Mouse (Mus musculus): ENCODE measurements around the gene Tmeff2. TPM values are rescaled to one million over a fixed set of nuclear protein-coding genes. Genes with fewer than 3 reads are reported as not detected.
A peak's percentile ranks its signal among the peaks of the same experiment; 100 is the strongest.

Gene Tmeff2
- polyA plus RNA-seq, 1 experiment from 2014 or later = 3.4 TPM

DNA sequence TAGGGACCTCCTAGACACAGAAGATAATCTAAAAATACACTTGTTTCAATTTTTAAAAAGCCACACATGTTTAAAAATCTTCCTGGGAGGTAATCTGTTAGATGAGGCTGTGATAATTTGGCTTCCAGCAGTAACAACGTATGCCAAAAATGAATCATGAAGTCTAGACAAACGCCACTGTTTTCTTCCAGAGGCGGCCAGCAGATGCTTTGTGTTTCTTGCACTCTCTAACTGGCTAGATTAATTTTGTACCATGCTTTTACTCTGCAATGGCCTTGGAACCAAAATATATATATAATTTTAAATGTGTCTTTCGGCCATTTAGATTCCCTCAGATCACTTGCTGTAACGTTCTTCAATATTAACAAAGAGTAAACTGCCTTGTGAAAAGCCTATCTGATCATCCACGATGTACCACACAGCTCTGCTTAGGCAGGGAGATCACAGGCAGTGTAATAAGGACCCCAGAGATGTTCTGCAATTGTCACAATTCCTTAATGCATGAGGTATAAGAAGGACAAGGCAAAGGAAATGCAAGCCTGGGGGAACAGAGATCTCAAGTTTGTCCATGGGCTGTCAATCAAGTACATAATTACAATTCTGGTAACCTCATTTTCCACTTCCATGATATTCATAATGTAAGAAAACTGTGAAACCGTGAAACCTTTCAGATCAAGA is 80.8 kb downstream of the Tmeff2 start:
- no peaks in the 10 kb centered on the region for H3K36me3 ChIP-seq
- no peaks in the 10 kb centered on the region for H3K9me3 ChIP-seq
- ATAC-seq (ENCODE audit: borderline replicate concordance, extremely low read depth, low FRiP score, low TSS enrichment) = peak; percentile 79; the same call in 1 of the 2 replicates
- H3K4me1 ChIP-seq = peaks cover 19% of the 10 kb centered on the region
- no peak overlapping the region for H3K4me3 ChIP-seq
- WGBS = 36% methylated on average over 7 of the region's 7 CpGs
- H3K9ac ChIP-seq = no peak overlapping the region
- H3K27ac ChIP-seq = peak overlapping the region; percentile 75
- no peak overlapping the region for H3K4me2 ChIP-seq
- H3K27me3 ChIP-seq = no peaks in the 10 kb centered on the region

DNA sequence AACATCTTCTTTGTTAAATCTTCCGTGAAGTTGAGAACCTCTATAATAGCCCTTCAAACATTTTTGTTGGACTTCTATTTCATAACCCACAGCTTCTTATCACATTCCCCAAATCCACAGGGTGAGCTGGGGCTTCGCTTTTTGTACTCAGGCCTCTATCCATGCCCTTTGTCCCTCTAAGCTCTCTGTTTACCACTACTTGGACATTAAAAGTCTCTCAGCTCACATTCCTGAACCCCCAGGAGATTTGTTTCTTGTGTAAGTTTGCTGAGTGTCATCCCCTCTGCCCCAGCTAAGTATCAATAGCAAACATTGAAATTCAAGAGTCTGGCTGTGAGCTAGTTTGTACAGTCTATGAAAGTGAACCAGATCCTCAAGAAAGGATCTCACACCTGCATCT is 90.2 kb downstream of the Tmeff2 start:
- ATAC-seq (ENCODE audit: borderline replicate concordance, extremely low read depth, low FRiP score, low TSS enrichment) = no peak
- Histone ChIP-seq H3K27me3 (no peaks in the 10 kb centered on the region), H3K4me1 (no peaks in the 10 kb centered on the region), H3K36me3 (no peaks in the 10 kb centered on the region), H3K9me3 (no peaks in the 10 kb centered on the region), H3K4me3 (no peak overlapping the region), H3K4me2 (no peak overlapping the region), H3K27ac (no peak overlapping the region), H3K9ac (no peak overlapping the region)
- WGBS = 39% methylated on average over 2 of the region's 2 CpGs

DNA sequence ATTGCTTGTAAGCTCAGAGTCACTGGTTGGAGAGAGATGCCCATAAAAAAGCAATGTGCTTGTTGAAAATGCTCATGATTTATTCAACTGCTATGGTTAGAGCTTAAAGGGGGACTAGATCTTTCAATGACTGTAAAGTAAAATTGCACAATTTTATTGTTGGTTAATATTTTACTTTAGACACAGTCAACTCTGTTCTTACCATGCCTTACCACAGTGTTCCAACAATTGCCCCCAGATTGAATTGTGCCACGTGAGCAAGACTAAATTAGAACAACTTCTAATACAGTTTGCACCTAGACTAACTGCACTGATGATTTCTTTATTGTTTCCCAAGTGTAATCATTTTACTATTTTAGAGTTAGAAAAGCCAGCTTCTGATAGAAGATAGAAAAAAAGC is 94.1 kb downstream of the Tmeff2 start:
- Histone ChIP-seq H3K27me3 (no peaks in the 10 kb centered on the region), H3K9me3 (no peaks in the 10 kb centered on the region), H3K27ac (no peak overlapping the region), H3K4me3 (no peak overlapping the region), H3K4me1 (no peaks in the 10 kb centered on the region), H3K4me2 (no peak overlapping the region), H3K36me3 (no peaks in the 10 kb centered on the region), H3K9ac (no peak overlapping the region)
- ATAC-seq (ENCODE audit: borderline replicate concordance, extremely low read depth, low FRiP score, low TSS enrichment) = no peak
- WGBS = 81% methylated on average over 1 of the region's 1 CpGs

DNA sequence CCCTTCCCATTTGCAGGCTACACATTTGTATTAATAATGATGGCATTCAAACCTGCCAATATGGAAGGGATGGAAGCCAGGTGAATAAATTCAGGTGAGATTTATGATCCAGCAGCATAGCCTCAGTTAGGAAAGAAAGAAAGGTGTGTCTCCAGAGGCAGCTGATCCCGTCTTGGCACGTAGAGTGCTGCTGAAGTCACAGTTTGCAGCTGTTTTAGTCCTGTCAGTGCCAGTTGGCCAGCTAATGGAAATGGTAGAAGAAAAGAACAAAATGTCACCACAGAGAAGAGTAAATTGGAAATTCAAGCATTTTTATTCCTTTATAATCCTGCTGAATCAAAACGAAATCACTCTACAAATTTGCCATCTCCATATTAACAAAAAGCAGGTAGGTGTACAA is 99.3 kb downstream of the Tmeff2 start:
- Histone ChIP-seq H3K4me2 (no peak overlapping the region), H3K4me3 (no peak overlapping the region), H3K36me3 (no peaks in the 10 kb centered on the region), H3K9ac (no peak overlapping the region), H3K9me3 (no peaks in the 10 kb centered on the region), H3K27ac (no peak overlapping the region), H3K27me3 (no peaks in the 10 kb centered on the region), H3K4me1 (no peaks in the 10 kb centered on the region)
- WGBS = 85% methylated on average over 3 of the region's 3 CpGs
- no peak for ATAC-seq (ENCODE audit: borderline replicate concordance, extremely low read depth, low FRiP score, low TSS enrichment)

DNA sequence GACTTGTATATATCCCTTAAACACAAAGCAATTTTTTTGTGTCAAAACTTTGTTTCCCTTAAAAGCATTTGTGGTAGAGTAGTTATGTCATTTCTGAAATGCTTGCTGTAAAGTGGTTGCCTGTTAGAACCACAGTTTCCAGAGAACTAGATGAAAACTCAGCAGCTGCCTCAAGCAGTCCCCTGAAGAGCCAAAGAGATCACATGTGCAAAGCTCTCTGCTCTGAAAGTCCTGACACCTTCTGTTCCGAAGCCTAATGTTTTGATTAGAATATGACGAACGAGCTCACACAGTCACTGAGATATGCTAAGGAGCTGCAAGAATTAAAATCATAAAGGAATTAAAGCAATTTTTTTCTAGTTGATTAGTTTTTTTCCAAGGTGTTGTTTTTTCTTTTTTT is 107.9 kb downstream of the Tmeff2 start:
- ATAC-seq (ENCODE audit: borderline replicate concordance, extremely low read depth, low FRiP score, low TSS enrichment) = no peak
- no peak overlapping the region for H3K9ac ChIP-seq
- H3K4me3 ChIP-seq = no peak overlapping the region
- WGBS = 37% methylated on average over 3 of the region's 3 CpGs
- no peaks in the 10 kb centered on the region for H3K27me3 ChIP-seq
- no peaks in the 10 kb centered on the region for H3K36me3 ChIP-seq
- no peaks in the 10 kb centered on the region for H3K9me3 ChIP-seq
- no peak overlapping the region for H3K4me2 ChIP-seq
- H3K4me1 ChIP-seq = no peaks in the 10 kb centered on the region
- H3K27ac ChIP-seq = no peak overlapping the region

DNA sequence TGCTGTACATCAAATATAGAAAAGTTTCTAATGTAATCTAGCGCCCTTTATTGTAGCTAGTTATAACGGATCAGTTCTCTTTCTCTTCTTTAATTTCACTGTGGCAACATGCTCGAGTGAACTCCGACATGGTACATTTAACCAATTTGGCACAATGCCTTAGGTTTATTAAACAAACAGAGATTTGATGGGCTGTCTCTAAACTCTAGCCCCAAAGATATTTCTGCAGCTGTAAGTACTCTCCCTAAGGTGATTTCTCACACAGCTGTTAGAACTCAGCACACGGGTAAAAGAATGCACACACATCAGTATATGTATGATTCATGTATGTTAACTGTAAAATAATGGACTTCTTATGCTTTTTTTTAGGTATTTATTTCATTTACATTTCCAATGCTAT is 139.8 kb downstream of the Tmeff2 start:
- 35% methylated on average over 5 of the region's 5 CpGs for WGBS
- H3K27ac ChIP-seq = peak overlapping the region; percentile 33; the same call in 1 of the 2 replicates
- H3K4me2 ChIP-seq = no peak overlapping the region
- peak; percentile 59; the same call in 1 of the 2 replicates for ATAC-seq (ENCODE audit: borderline replicate concordance, extremely low read depth, low FRiP score, low TSS enrichment)
- H3K27me3 ChIP-seq = no peaks in the 10 kb centered on the region
- no peaks in the 10 kb centered on the region for H3K4me1 ChIP-seq
- H3K36me3 ChIP-seq = no peaks in the 10 kb centered on the region
- no peaks in the 10 kb centered on the region for H3K9me3 ChIP-seq
- H3K4me3 ChIP-seq = no peak overlapping the region
- H3K9ac ChIP-seq = no peak overlapping the region

DNA sequence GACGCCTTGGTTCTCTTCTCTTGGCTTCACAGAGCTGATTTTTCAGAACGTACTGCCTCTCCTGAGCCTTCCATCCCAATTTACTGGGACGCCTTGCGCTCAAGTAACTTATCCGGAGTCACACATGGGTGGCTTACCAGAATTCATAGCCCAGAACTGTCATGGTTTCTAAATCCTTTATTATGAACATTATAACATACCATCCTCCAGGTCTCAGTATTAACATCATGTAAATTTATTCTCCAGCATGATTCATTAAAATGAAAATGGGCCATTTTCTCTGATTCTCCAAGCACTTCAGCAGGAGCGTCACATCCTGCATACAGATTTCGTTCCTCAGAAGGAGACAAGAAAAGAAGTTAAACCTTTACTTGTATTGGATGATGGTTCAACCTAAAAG is 144.4 kb downstream of the Tmeff2 start:
- Histone ChIP-seq H3K4me2 (no peak overlapping the region), H3K4me3 (no peak overlapping the region), H3K36me3 (no peaks in the 10 kb centered on the region), H3K4me1 (no peaks in the 10 kb centered on the region), H3K27ac (no peak overlapping the region), H3K9me3 (no peaks in the 10 kb centered on the region), H3K9ac (no peak overlapping the region), H3K27me3 (no peaks in the 10 kb centered on the region)
- ATAC-seq (ENCODE audit: borderline replicate concordance, extremely low read depth, low FRiP score, low TSS enrichment) = no peak
- 91% methylated on average over 7 of the region's 7 CpGs for WGBS

DNA sequence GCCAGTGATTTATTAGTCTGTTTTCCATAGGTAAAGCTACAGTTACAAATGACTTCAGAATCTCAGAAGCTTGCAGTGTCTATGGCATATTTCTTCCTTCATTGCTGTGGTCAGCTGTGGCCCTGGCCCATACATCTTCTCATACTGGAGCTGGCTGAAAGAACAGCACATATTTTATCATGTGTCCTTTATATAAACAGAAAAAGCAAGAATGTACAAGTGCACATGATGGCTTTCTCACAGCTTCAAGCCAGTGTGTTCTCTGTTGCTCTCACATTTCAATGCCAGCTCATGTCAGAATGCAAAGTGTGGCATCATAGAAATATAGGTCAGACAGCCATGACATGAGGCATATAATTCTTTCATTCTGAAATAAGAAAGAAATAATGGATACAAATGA is 164.1 kb downstream of the Tmeff2 start:
- Histone ChIP-seq H3K36me3 (no peaks in the 10 kb centered on the region), H3K4me1 (0 out of 2 replicates have a peak, but pooled peaks cover 8% of the 10 kb centered on the region), H3K9ac (no peak overlapping the region), H3K4me3 (no peak overlapping the region), H3K27me3 (no peaks in the 10 kb centered on the region), H3K27ac (no peak overlapping the region), H3K9me3 (no peaks in the 10 kb centered on the region), H3K4me2 (no peak overlapping the region)
- ATAC-seq (ENCODE audit: borderline replicate concordance, extremely low read depth, low FRiP score, low TSS enrichment) = peak; percentile 73; the same call in 1 of the 2 replicates

DNA sequence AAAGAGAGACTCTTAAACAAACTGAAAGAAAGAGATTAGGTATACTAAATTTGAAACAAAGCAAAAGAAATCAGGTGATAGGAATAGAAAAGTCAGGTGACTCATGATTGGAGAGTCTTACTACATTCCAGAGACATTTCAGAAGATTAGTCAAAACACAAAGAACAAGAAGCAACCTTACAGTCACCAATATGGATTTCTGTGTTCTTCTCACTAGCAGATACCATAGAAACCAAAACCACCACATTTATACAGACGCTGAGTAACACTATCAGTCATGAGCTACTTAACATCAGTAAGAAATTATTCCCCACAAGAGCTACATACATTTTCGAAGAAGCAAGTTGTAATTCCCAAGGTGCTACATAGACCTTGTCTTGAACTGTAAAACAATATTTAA is 165.2 kb downstream of the Tmeff2 start:
- 0 out of 2 replicates have a peak, but pooled peaks cover 8% of the 10 kb centered on the region for H3K4me1 ChIP-seq
- no peaks in the 10 kb centered on the region for H3K27me3 ChIP-seq
- WGBS = 78% methylated on average over 2 of the region's 2 CpGs
- H3K4me3 ChIP-seq = no peak overlapping the region
- H3K9me3 ChIP-seq = no peaks in the 10 kb centered on the region
- no peak for ATAC-seq (ENCODE audit: borderline replicate concordance, extremely low read depth, low FRiP score, low TSS enrichment)
- H3K36me3 ChIP-seq = no peaks in the 10 kb centered on the region
- H3K9ac ChIP-seq = no peak overlapping the region
- H3K27ac ChIP-seq = no peak overlapping the region
- H3K4me2 ChIP-seq = no peak overlapping the region

DNA sequence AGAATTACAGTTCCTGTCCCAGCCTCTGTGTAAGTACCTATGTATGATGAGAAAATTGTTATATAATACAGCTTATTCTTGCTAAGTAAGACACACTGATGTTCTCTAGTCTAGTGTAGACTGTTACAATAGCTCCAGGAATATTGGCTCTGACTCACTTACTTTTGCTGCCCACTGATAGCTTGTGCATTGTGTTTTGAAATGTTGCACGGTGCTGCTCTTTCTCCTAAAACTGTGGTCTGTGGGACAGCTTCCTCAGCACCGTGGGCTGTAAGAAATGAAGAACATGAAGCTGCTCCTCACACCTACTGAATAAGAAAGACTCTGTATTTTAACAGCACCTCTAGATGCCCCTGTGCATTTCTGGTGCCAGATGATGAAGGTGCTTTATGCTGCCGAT is 168.4 kb downstream of the Tmeff2 start:
- no peak for ATAC-seq (ENCODE audit: borderline replicate concordance, extremely low read depth, low FRiP score, low TSS enrichment)
- H3K27ac ChIP-seq = no peak overlapping the region
- WGBS = 76% methylated on average over 3 of the region's 3 CpGs

DNA sequence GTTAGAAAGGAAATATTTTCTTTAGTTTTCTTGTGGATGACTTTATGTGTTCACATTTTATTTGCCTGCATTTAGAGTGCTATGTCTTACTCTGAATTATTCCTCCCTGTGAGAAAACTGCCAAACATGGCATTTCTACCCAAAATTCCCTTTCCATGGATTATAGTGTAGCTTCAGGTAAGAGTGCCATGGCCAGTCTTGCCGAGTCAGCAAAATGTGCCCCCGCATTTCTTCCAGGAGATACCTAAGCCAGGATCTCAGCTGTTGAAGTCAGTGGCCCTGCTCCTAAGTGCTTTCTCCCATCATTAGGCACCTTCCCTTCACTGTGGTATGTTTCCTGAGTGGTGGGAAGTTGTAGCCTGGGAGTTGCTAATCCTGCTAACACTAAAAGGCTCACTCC is 168.8 kb downstream of the Tmeff2 start:
- Histone ChIP-seq H3K4me1 (0 out of 2 replicates have a peak, but pooled peaks cover 6% of the 10 kb centered on the region), H3K4me3 (no peak overlapping the region), H3K9me3 (no peaks in the 10 kb centered on the region), H3K9ac (no peak overlapping the region), H3K27me3 (no peaks in the 10 kb centered on the region), H3K4me2 (no peak overlapping the region), H3K27ac (no peak overlapping the region), H3K36me3 (no peaks in the 10 kb centered on the region)
- 84% methylated on average over 2 of the region's 2 CpGs for WGBS
- ATAC-seq (ENCODE audit: borderline replicate concordance, extremely low read depth, low FRiP score, low TSS enrichment) = no peak

More for the DNA sequence above, 168.4 kb downstream of the Tmeff2 start:
- H3K4me1 ChIP-seq = 0 out of 2 replicates have a peak, but pooled peaks cover 8% of the 10 kb centered on the region
- no peak overlapping the region for H3K4me2 ChIP-seq
- no peak overlapping the region for H3K9ac ChIP-seq
- no peaks in the 10 kb centered on the region for H3K27me3 ChIP-seq
- H3K4me3 ChIP-seq = no peak overlapping the region
- no peaks in the 10 kb centered on the region for H3K36me3 ChIP-seq
- no peaks in the 10 kb centered on the region for H3K9me3 ChIP-seq

DNA sequence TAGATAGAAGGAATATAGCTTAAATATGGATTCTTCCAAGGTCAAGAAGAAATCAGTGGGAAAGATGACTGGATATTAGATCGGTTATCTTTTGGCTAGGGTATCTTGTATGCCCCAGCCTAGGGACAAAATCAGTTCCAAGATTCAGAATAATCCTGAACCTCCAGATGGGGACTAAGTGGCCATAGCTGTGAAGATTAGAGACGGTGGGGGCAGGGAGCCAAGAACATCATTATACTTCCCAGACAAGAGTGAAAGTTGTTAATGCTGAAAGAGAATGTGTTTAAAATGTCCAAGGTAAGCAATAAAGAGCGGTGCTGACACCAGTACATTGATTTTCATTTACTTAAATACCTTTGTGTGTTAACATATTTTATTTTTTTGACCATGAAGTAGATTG is 173.6 kb downstream of the Tmeff2 start:
- H3K9ac ChIP-seq = no peak overlapping the region
- H3K36me3 ChIP-seq = no peaks in the 10 kb centered on the region
- no peak overlapping the region for H3K27ac ChIP-seq
- 74% methylated on average over 3 of the region's 3 CpGs for WGBS
- no peaks in the 10 kb centered on the region for H3K9me3 ChIP-seq
- H3K27me3 ChIP-seq = no peaks in the 10 kb centered on the region
- ATAC-seq (ENCODE audit: borderline replicate concordance, extremely low read depth, low FRiP score, low TSS enrichment) = no peak
- H3K4me3 ChIP-seq = no peak overlapping the region
- 0 out of 2 replicates have a peak, but pooled peaks cover 6% of the 10 kb centered on the region for H3K4me1 ChIP-seq
- no peak overlapping the region for H3K4me2 ChIP-seq

All from lung, embryonic 15.5 days (tissue).